Mouse (Mus musculus) layer of hippocampus, adult 8-10 months (tissue): ENCODE data around the gene Phip. TPM values are rescaled to one million over a fixed set of nuclear protein-coding genes. Genes with fewer than 3 reads are reported as not detected.

Source experiments
- DNase-seq, 2 experiments: peaks; one replicate each; pipeline ENCODE4 v3.0.0; 2022; ENCODE audit warnings: low spot score in 2 of 2
- total RNA-seq, 4 experiments: library from RNA; stranded (reverse); gene quantifications; 2 replicates each; pipeline ENCODE4 v1.2.4; 2022

Phip gene
- total RNA-seq, 4 experiments from 2014 or later: 63.4 to 86.8 (median 73.1) TPM

DNA sequence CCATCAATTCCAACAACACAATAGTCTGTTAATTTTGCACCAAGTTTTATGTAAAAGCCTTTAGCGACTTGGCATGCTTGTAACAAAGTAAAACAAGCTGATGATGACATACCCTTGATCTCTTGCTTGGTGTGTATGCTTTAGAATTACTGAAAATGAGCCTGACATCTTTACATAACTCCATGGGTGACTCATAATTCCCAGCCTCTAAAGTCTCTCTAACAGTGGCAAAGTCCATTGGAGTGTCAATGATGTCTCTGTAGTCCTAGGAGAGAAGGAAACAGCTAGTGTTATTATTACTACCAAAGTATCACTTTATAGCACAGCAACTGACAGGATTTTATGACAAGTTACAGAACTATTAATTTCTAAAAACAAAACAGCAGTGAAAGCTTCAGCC, 98.2 kb downstream of the Phip start:
- no peak for DNase-seq

DNA sequence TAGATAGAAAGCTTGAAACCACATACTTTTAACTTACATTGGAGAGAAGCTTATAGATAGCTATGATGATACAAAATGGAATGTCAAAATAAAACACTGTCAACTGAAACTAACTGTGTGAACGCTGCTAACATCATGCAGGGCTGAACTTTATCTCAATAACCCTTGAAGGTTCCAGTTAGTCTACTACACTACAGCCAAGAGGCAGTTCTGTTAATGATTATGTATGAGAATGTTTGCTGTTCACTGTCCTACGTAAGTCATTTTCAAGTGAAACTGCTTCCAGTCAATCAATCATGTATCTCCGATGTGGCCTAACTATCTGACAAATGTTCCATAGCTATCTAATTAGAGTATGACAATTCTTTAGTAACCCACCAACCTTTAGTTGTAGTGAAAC, 107.6 kb downstream of the Phip start:
- DNase-seq: no peak

DNA sequence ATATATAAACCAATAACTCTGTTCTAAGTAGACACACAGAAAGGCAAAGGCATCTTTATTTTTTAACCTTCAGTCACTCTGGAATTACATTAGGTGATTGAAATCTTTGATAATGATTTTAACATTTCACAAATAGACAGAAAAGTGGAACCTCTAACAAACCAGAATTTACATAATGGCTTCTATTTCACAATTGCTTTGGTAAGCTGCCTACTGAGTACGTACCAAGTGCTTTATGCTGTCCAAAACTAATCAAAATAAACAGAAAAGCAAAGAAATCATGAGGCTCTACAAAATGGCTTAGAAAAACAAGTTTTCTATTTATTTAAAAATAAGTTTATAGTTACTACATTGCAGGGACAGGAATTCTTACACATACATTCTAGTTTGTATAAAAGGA, 109.2 kb downstream of the Phip start:
- DNase-seq: no peak

DNA sequence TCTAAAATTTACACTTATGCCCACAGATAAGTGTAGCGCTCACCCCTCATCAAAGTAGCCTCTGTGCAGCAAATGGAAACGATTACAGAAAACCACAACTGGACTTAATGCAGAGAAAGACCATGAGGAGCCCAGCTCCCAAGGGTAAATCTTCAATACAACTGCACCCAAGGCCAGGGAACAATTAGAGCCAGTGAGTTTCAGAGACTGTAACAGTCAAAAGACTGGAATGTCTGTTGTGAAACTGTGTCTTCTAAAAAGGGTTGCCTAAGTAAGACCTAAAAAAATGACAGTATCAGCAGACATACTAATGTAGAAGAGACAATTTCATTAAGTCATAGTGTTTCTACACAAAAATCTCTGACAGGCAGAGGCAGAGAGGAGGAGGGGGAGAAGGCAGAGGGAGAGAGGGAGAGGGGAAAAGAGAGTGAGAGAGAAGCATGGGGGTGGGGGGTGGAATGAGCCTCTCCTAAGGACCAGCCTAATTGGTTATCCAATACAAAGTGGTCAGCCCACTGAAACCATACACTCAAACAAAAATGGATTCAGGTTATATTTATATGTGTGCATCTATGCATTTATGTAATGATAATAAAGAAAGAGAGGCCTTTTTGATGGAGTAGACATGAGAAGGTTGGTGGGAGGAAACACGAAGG, 113.4 kb downstream of the Phip start:
- no peak for DNase-seq

DNA sequence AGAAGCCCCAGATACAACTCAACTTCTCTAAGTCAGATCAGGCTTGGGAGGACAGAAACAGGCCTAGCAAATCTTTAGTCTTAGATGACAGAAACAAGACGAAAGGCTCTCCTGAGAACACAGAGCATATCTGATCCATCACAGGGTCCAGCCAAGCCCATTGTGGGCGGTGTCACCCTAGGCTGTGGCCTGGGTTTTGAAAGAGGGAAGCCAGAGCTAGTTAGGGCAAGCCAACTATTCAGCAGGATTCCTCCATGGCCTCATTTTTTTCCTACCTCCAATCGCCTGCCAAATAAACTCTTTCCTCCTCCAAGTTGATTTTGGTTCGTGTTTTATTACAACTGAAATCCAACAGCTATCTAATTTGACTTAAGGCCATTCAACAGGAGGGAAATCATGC, 114.0 kb downstream of the Phip start:
- DNase-seq: no peak

DNA sequence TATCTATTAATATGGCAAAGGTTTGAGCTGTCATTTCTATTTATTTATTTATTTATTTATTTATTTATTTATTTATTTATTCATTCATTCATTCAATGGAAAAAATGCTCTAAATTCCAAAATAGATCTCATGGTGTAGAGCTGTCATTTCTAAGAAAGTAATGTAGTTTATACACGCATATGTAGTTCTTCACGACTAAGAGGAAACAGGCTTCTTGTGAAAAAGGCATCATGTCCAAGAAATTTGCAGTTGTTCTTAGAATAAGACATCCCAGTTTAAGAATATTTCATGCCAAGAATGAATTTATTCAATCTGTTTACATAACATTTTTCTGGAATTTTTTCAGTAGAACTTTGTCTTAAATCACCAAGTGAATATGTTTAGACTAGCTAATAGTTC, 114.5 kb downstream of the Phip start:
- DNase-seq: no peak

DNA sequence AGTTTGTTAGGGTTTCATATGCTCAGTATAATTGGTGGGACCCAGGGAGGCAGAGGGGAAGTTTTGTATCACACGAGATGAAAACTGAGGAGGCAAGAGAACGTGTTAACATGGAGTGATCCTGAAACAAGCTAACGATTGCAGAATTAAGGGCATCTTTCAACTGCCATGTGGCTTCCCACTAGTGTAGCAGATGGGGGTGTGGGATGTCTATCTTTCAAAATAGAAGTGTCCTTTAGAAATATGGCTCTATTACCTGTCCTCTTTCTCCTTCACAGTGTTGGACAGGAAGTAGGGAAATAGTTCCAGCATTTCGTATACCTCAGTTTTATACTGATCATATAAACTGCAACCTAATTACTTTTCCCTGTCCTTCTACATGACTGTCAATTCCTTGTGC, 119.1 kb downstream of the Phip start:
- DNase-seq: no peak

DNA sequence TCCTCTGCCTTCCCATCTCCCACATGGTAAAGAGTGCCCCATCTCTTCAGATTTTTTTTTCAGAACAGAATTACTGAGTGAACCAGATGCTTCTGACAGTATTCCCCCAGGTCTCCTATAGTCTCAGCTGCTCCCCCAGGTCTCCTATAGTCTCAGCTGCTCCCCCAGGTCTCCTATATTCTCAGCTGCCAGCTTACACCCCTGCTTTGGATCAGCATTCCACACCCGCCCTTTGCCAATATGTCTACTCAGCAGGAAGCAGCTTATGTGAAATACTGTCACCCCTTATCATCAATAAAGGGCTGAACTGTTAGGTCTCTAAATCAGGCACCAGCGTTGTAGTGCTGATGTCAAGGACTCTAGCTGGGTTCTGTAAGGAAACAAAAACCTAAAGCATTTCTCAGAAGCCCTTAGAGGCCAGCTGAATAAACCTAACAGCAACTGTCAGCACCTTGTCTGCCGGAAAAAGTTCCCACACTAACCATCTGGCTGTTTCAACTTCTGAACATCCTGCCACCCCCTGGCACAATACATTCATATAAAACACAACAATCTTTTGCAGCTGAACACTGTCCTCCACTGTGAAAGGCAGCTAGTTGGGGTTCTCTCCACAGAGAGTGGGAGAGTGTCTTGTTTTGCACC, 120.2 kb downstream of the Phip start:
- peak in 1 of 2 experiments; percentile 29 for DNase-seq

DNA sequence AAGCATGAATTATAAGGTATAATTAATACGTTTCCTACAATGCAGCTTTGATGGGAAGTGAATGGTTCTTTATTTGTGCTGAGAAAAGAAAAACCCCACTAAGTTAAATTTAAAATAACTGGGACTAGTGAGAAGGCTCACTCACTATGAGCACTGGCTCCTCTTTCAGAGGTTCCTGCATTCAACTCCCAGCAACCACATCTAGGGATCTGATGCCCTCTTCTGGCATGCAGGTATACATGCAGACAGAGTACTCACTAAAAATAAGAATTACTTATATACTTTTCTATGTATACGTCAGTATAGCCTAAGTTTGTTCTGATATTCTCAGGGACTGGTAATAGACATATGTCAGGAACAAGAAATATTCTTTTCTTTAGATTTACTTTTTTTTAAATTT, 121.3 kb downstream of the Phip start:
- DNase-seq: no peak

DNA sequence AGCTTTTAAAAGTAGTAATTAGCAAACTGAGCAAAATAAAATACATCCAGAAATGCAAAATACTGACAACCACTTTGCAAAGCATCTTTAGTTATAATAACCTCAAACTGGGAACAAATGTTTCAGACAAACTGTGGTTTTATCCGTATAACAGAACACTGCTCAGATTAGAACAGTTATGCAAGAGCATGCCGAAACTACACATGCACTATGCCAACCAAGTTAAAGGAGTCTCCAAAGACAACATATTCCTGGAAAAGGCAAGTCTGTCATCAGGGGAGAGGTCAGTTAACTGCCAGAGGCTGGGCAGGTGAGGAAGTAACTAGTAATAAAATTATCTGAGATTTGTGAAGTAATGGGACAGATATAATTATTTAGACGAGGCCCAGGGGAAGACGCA, 132.6 kb downstream of the Phip start:
- DNase-seq: no peak

DNA sequence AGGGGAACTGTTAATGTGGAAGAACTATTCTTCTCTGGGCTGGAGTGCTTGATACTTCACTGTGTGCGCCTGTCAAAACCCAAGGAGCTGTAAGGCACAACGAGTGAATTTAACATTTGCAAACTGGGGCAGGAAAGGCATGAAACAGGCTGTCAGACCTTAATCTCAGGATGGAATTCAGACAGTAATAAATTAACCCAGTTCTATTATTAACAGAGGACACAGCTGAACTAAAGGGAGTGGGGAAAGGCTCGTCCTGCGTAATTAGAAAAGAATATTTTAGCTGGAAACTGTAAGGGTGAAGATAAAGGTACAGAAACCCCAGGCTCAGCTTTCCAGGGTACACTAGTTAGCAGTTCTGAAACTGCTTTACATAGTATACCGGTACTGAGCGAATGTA, 139.4 kb downstream of the Phip start:
- no peak for DNase-seq

DNA sequence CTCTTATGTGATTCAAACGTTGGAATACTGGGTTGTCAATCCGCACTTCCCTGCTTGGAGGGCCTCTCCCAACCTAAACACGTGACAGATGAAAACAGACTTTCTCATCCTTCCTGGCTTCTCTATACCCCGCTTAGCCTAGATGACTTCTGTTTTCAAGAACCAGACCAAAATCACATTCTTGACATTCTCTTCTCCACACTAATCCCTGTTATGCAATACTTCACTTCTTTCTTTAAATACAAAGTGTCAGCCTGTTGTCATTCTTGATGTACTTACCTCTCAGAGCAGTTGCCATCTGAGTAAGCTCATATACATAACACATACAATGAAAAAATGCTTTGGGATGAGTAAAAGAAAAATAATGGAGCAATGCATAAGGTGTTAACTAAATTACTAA, 143.4 kb downstream of the Phip start:
- DNase-seq: no peak

DNA sequence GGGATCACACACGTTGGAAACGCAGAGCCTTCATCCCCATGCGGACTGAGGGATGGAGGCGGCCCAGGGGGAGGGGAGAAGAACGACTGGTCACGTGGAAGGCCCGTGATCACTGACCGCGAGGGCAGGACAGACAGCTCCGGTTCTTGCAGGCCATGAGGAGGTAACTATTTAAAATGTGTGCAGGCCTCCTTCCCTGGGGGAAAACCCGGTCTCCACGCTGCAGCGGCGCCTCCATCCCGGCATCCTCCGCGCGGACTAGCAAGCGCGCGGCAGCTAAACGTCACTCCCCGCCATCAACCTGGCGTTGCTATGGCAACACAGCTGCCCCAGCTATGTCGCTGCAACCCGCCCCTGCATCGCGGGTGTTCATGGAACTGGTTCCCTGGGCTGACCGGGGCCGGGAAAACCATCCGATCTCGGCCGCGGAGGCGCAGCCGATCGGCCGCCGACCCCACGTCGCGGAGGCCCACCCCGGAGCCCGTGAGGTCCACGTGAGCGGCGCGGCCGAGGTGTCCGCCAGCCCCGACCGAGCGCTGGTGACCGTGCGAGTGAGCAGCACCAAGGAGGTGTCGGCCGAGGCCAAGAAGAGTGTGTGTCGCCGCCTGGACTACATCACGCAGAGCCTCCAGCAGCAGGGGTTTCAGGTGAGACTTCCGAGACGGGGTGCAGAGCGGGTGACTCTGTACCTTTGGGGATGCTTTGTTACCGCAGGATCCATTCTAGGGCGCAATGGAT, 145.5 kb downstream of the Phip start:
- DNase-seq: peak; percentile 83 to 87

DNA sequence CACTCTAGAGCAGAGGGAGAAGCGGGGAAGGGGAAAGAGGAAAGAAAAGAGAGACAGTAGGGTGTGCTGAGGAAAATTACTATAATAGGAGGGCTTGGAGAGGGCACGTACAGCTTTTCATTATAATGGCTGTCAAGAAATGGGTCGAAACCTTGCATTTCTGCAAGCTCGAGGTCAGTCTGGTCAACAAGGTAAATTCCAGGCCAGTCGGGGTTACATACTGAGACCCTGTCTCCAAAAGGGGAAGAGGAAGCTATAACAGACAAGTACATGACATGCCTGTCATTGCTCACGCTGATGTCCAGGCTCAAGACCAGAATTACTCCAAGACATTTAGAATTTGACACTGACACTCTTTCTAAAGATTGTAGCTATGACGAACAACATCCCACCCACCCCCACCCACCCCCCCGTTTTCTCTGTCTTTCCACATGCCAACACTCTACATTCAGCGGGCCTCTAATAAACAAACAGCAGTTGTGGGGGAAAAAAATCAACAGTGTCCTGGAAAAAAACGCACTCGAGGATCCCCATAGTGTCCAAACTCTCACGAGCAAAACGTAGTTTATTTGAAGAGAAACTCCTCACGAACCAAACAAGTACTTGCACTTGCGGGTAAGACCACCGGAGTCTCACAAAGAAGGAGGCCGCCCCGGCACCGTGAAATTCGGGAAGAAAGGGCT, 146.2 kb downstream of the Phip start, which contains the start of gene Irak1bp1:
Irak1bp1 (plus strand) TSS at position 534 of the 683 bp plus-strand sequence.
- no peak for DNase-seq

DNA sequence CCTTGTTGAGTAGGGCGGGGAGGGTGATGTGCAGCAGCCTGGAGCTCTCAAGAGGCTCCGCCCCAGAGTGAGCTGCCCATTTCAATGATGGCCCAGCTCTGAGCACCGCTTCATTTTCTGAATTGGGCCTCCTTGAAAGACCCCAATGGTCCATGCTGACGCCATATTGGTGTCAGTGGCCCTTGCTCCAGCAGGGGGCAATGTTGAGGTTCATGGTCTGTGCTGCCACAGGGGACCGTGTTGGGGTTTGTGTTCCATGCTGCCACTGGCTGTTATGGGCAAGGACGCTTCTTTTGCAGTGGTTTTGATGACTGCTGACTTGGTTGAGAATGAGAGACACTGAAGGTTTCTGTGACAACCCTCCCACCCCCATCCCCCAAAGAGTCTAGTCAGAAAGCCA, 148.9 kb downstream of the Phip start:
- DNase-seq: no peak

Other genes starting within 250 kb of the Phip start
- gene Irak1bp1, start 146.0 kb downstream of the Phip start, total RNA-seq: 10 to 100 TPM; 17.0 to 19.1 (median 18.5) TPM
- gene Hmgn3, start 171.2 kb upstream of the Phip start, total RNA-seq: 10 to 100 TPM; 72.0 to 85.4 (median 84.1) TPM